Mouse (Mus musculus): Measurements from ENCODE around the gene Zxdc.

The Zxdc gene

DNA sequence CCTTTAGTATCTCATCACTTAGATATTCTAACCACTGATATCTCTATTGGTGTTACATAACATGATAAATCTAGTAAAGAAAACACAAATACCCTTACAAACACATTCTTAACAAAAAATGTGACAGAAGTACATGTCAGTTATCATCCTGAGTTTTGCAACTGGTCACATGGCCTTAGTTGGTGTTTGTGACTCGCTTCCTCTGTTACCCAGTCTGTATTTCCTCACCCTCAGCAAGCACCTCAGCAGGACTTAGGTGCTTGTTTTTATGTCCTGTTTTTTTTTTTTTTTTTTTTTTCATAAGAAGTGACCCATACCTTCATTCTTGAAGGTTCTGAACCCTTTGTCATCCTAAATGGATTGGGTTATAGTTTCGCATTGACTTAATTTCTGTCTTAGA lies 8.4 kb downstream of the Zxdc start:
- no peak for DNase-seq (ENCODE audit: low spot score)

GRCm38 (mm10) chr6:90381465-90381864 lies 12.2 kb downstream of the Zxdc start:
- no peak for DNase-seq (ENCODE audit: low spot score)

DNA sequence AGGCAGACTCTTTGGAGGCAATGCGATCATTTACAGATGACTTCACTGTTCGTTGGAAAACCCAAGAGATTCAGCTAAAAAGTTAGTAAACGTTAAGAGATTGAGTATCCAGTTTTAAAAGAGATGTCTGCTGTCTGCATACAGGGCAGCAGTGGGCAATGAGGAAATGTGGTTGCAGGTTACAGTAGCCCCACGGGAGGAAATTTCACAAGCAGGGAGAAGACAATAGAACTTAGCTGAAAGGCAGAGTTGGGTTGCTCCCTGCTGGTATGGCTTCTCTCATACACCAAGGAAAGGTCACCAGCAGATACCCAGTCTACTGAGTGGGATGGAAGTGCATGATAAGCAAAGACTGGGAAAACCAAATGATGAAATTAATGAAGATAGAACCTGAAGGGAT lies 21.3 kb downstream of the Zxdc start:
- DNase-seq (ENCODE audit: low spot score): no peak

GRCm38 (mm10) chr6:90393948-90394347 lies 24.7 kb downstream of the Zxdc start:
- no peak for DNase-seq (ENCODE audit: low spot score)

DNA sequence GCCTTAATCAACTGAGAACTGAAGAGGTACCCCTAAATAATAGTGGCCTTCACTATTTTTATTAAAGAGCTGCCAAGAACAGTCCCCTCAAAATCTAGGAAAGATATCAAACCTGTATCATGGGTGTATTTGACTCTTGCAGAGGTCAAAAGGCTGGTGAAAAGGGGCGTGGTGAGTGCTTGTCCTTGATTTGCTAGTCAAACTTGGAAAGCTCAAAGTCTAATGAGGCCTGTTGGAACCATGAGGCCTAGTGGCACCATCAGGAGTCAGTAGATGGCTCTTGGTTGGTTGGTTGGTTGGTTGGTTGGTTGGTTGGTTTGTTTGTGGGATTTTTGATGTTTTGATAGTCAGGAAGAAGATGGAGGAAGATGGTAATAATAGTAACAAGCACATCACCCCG lies 26.5 kb downstream of the Zxdc start:
- no peak for DNase-seq (ENCODE audit: low spot score)

DNA sequence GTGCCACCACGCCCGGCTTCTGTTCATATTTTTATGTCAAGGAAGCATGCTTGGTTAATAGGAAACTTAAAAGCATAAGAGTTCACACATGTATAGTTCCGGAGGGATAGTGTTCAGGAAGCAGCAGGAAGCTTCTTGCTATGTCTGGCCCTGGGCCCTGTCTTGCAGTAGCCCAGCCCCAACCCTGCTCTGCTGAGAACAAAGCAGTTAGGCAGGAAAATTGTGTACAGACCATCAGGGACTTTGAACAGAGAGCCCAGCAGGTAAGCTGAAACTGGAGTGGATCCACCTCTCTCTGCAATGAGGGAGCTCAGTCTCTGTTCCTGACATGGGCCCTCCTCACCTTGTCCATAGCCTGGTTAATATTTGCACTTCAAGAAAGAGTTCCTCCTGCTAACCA lies 28.0 kb downstream of the Zxdc start:
- DNase-seq (ENCODE audit: low spot score): no peak

GRCm38 (mm10) chr6:90408632-90409031 lies 39.3 kb downstream of the Zxdc start:
- no peak for DNase-seq (ENCODE audit: low spot score)

- DNase-seq (ENCODE audit: low spot score): no peak
Observed at GRCm38 (mm10) chr6:90410972-90411371, 41.7 kb downstream of the Zxdc start.

- DNase-seq (ENCODE audit: low spot score): no peak
Observed at GRCm38 (mm10) chr6:90411926-90412325, 42.6 kb downstream of the Zxdc start.

- peak; percentile 51 for DNase-seq (ENCODE audit: low spot score)
Observed at GRCm38 (mm10) chr6:90422565-90422964, 53.3 kb downstream of the Zxdc start.

- no peak for DNase-seq (ENCODE audit: low spot score)
Observed at GRCm38 (mm10) chr6:90425361-90425760, 56.1 kb downstream of the Zxdc start.

- DNase-seq (ENCODE audit: low spot score): no peak
Observed at GRCm38 (mm10) chr6:90426003-90426402, 56.7 kb downstream of the Zxdc start.

DNA sequence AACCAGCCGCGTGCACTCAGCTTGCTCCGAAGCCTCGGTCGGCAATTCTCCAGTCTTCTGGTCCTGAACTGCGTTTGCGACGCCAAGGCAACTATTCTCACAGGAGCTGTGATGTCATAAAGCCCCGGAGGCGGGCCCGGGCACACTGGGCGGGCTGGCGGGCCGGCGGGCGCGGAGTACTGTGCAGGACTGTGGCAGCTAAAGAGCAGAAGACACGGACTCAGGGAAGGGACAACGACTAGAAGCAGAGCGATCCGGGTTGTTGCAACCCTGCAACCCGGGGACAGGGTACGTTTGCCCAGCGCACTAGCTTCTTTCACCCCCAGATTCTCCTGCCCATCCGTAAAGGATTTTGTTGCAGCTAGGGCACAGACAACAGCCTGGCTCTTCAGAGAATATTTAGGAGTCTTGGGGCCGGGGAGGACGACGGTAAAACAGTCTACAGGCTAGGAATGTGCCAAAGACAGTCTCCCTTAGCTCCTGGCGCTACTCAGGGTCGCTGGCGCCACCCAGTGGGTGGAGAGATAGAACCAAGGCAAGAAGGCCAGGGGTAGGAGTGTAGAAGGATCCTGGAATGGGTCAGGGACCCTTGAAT lies 59.2 kb downstream of the Zxdc start, which contains the start of gene Cfap100:
Gene Cfap100 (minus strand): TSS at position 418 of the 595 bp plus-strand sequence.
- DNase-seq (ENCODE audit: low spot score): peak; percentile 51

DNA sequence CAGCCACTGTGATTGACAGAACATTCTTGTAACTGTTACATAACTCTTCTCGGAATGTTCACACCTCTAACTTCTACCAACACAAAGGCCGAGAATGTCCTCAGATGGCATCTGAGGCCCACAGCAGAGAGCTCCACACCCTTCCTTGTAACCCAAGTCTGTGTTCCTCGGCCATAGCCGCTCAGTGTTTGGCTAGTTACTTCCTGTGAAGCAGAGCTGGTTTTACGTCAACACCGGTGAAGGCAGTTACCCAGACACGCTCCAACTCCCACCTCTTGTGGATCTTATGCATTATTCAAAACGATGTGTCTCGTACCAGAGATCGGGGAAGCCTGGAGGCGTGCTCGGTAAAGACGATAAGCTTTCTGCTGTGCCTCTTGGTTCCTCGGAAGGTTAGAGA lies 60.6 kb downstream of the Zxdc start:
- DNase-seq (ENCODE audit: low spot score): no peak

DNA sequence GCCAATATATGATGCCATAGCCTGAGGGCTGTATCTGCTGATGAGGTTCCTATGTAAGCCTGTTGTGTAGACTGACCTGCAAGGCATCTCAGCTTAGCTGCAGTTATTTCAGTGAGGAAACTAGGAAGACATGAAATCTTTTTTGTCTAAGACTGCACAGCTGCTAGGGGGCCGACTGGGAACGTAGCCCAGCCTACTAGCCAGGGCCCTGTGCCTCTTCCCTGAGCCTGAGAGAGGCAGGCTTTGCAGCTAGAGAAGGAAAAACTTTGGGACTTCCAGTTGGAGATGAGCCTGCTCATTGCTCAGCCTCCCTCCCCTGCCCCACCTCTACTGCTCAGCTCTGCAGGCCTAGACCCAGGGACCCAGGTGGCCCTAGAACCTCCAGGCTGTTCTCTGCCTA lies 62.2 kb downstream of the Zxdc start:
- no peak for DNase-seq (ENCODE audit: low spot score)

DNA sequence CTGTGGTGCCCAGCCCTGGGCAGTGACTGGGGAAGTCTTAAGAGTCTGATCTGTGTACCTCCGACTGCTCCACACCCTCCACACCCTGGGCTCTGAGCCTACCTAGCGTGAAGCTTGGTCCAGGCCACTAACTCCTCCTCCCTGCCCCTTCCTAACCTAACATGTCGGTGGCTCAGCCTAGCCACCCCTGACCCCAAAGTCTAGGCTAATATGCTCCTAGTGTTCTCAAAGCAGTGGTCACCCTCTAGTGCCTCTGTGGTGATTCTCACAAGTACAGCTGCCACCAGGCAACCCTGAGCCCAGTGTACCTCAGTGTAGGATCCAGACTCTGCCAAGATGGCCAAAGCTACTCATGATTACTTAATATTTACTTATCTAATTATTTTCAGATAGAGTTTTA lies 65.4 kb downstream of the Zxdc start:
- DNase-seq (ENCODE audit: low spot score): no peak

DNA sequence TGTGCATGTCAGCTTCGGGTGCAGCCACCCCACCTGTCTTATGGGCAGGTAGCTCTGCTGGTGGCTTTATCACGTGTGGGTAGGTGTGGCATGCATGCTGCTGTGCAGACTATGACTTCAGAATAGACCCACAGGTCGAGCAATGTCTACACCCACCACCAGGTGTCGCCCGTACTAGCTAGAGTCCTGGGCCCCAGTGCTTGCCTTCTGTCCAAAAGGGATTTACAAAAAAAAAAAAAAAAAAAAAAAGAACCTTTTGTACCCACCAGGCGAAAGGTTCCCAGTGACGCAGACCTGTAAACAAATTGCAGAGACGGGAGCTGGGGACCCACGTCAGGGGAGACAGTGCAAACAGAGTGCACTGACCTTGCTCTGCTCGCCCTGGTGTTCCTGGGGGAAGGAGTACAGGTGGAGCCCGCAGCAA lies 65.9 kb downstream of the Zxdc start:
- peak; percentile 62 for DNase-seq (ENCODE audit: low spot score)

DNA sequence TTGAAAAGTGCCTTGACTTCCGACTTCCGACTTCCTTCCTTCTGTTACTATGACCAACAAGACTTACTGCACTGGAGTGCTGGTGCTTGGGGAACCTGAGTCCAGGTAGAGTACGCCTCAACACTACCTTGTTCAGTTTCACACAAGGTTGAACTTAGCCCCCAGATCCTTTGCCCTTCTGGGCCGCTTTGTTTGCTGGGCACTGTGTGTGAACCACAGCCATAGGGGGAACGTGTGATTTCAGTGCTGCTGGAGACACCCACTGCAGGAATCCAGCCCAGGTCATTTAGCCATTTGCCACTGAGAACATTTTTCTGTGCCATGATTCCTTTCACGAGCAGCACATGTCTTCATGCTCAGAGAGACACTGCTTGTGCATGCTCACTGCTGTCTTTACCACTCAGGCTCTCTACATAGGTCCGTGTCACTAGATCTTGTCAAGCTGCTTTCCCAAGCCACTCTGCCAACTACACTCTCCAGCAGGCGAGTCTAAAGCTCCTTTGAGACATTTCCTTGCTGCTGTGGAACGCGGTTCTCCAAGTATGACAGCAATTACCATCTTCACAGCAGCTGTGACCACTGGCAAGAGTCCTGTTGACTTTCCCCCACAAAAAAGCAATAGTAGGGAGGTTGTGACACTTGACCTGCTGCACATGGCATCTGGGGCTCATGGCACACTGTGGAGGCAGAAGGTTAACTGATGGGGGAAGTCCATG lies 67.1 kb downstream of the Zxdc start:
- DNase-seq (ENCODE audit: low spot score): no peak

DNA sequence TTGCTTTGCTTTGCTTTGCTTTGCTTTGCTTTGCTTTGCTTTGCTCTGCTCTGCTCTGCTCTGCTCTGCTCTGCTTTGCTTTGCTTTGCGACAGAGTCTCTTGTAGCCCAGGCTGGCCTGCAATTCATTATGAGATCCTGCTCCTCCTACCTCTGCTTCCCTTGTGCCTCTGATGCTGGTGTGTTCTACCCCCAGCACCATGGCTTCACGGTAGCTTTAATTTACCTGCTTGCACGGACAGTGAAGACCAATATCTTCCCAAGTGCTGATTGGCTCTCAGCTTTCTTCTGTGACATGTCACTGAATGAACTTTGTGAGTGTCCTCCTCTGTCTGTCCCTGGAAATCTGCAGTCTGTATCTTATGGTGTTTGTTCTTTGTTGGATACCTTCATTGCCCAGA lies 67.7 kb downstream of the Zxdc start:
- DNase-seq (ENCODE audit: low spot score): no peak

GRCm38 (mm10) chr6:90446883-90447282 lies 77.6 kb downstream of the Zxdc start:
- no peak for DNase-seq (ENCODE audit: low spot score)

DNA sequence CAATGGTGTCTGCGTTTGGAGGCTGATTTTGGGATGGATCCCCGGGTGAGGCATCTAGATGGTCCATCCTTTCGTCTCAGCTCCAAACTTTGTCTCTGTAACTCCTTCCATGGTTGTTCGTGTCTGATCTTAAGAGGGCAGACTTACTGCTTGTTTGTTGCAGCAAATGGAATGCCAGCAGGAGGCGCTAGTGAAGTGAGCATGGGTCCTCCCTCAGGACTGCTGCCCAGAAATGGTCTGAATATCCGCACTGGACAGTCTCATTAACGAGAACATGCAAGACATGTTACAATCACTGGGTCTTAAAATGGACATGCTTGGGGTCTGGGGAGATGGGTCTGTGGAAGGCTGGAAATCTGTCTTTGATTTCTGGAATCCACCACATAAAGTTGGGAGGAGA lies 80.9 kb downstream of the Zxdc start:
- peak; percentile 83 for DNase-seq (ENCODE audit: low spot score)

- no peak for DNase-seq (ENCODE audit: low spot score)
Observed at GRCm38 (mm10) chr6:90450697-90451096, 81.4 kb downstream of the Zxdc start.

DNA sequence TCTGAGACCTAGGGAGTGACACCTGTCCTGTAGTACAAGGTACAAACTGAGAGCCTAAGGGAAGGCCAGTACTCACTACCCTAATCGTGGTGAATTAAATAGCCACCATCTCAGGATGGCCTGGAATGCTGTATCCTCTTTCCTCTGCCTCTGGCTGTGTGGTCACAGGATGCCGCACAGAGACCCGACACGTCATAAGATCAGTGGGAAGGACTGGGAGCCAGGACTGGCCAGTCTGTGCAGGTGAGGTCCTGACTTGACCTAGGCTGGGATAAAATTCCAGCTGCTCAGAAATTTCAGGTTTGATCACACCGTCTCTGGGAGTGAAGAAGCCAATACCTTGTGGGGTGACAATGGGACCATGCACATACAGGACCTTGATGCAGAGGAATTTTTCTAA lies 82.2 kb downstream of the Zxdc start:
- no peak for DNase-seq (ENCODE audit: low spot score)

GRCm38 (mm10) chr6:90452603-90453002 lies 83.3 kb downstream of the Zxdc start:
- no peak for DNase-seq (ENCODE audit: low spot score)

Data from layer of hippocampus, adult 9-10 months (tissue).